Mouse (Mus musculus) B cell, adult 67 days (primary cell): ENCODE results near the gene Rfpl4. TPM values are rescaled to one million over a fixed set of nuclear protein-coding genes. Genes with fewer than 3 reads are reported as not detected.

Experiments used
- total RNA-seq, 2 experiments: library from RNA; stranded (reverse); gene quantifications; 4 replicates each; pipeline ENCODE4 v1.2.4; 2023

Gene Rfpl4
- not detected for total RNA-seq

DNA sequence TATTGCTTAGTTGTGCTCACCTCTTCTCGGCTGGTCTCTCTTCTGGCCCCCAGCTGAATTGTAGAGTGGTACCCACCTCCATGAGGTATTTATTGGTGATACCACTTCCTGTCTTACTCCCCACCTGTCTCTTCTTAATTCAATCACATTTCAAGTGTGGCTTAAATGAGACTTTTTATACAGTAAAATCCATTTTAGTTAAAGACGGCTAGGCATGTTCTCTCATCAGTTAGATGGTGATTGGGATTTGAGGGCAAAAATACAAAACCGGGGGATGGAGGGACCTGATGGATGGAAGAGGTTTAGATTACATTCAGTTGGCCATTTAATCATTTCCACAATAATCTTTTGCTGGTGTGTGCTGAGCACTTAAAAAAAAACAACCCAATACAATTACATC, at the start of gene Rfpl4:
Gene Rfpl4 (minus strand): TSS at position 101 of the 400 bp plus-strand sequence.

GRCm38 (mm10) chr7:5149570-5149969, 32.8 kb upstream of the Rfpl4 start, which contains the start of gene Vmn1r55:
Gene Vmn1r55 (minus strand): TSS chr7:5149670.

DNA sequence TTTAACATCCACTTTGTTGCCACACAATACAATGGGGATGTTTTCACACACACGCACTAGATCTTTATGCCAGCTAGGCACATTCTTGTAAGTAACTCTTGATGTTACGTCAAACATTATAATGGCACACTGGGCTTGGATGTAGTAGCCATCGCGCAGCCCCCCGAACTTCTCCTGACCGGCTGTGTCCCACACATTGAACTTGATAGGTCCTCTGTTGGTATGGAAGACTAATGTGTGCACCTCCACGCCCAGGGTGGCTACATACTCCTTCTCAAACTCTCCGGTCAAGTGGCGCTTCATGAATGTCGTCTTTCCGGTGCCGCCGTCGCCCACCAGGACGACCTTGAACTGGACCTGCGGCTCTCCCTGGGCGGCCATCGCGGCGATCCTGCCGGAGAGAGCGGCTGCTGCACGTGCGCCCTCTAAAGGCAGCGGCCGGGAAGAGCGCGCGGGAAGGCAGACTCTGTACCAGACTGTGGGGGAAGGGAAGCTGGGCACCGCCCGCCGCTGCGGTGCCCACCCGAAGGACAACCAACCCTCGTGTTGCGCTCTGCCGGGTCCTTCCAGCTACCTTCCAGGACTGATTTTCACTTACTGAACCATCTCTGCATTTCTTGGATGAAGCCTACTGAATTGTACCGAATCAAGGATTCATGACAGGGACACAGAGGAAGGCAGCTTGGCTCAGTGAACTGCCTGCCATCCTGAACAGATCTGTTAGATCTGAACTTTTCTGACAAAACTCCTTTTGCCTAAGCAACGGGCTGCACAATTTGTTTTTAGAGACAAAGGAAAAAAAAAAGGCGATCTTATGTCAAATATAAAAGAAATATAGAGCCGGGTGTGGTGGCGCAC, 9.0 kb upstream of the Rfpl4 start, which contains the start of gene Rasl2-9:
Gene Rasl2-9 (minus strand): TSS at position 402 of the 858 bp plus-strand sequence.

DNA sequence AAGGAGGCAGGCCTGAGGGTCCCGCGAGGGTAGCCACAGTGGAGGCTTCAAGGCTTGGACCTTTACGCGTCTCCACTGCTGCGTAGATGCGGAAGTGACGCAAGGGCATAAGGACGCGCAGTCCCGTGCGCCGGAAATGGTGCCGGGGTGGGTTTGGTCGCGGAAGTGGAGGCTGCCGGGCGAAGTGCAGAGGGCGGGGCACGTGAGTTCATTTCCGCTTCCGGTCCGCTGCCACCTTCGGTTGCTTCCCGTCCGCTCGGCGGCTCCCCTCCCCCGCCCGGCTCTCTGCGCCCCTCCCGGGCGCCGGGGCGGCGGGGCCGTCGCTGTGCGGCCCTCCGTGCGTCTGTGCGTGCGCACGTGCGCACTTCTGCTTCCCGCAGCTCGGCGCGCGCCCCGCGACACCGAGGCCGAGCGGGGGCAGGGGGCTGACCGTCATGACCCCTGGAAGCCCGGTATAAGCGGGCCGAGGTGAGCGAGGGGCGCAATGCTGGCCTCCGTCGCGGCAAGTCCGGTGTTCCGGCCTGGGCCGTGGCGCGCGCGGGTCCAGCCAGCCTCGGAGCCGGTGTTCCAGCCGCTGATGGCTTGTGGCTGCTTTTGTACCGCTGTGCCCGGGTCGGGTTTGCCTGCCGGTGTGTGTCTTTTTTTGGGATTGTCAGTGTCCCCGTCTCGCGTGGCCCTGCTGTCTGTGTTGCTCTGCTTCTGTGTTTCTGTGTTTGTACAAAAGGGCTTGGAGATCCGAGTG, 36.6 kb downstream of the Rfpl4 start, which contains the start of gene Epn1:
Gene Epn1 (plus strand): TSS at position 226 of the 742 bp plus-strand sequence.

GRCm38 (mm10) chr7:5061774-5062359, 54.9 kb downstream of the Rfpl4 start, which contains the start of gene U2af2:
Gene U2af2 (plus strand): TSS chr7:5062143.

Other genes starting within 250 kb of the Rfpl4 start
- gene Isoc2b, start 246.7 kb downstream of the Rfpl4 start, total RNA-seq: 10 to 100 TPM in 1 of 2 experiments, 1 to 10 TPM in 1; 8.1 to 13.1 TPM
- 10 to 100 TPM; 11.1 to 11.2 TPM for gene Isoc2a, start 239.8 kb downstream of the Rfpl4 start, total RNA-seq
- gene Gm36210, start 210.4 kb downstream of the Rfpl4 start, total RNA-seq: not detected
- gene Zfp628, start 201.7 kb downstream of the Rfpl4 start, total RNA-seq: 10 to 100 TPM; 32.8 to 34.2 TPM
- gene Nat14, start 194.9 kb downstream of the Rfpl4 start, total RNA-seq: 10 to 100 TPM in 1 of 2 experiments, 1 to 10 TPM in 1; 6.6 to 10.6 TPM
- under 1 TPM in 1 of 2 experiments, not detected in 1; 0.41 TPM for gene Ssc5d, start 191.2 kb downstream of the Rfpl4 start, total RNA-seq
- under 1 TPM; 0.33 to 0.87 TPM for gene Sbk2, start 152.5 kb downstream of the Rfpl4 start, total RNA-seq
- not detected for gene Sbk3, start 145.8 kb downstream of the Rfpl4 start, total RNA-seq
- gene Zfp579, start 120.8 kb downstream of the Rfpl4 start, total RNA-seq: 10 to 100 TPM; 20.7 to 31.7 TPM
- gene Zfp524, start 102.5 kb downstream of the Rfpl4 start, total RNA-seq: 10 to 100 TPM; 10.5 to 12.3 TPM
- 10 to 100 TPM; 54.8 to 57.0 TPM for gene Fiz1, start 102.3 kb downstream of the Rfpl4 start, total RNA-seq
- gene Gm44973, start 101.5 kb downstream of the Rfpl4 start, total RNA-seq: not detected
- 10 to 100 TPM; 47.6 to 56.7 TPM for gene Zfp865, start 96.6 kb downstream of the Rfpl4 start, total RNA-seq
- not detected for gene Ccdc106, start 96.4 kb downstream of the Rfpl4 start, total RNA-seq
- not detected for gene 4632433K11Rik, start 82.8 kb downstream of the Rfpl4 start, total RNA-seq
- 1 to 10 TPM; 5.8 to 7.0 TPM for gene Zfp784, start 78.5 kb downstream of the Rfpl4 start, total RNA-seq
- 1 to 10 TPM; 4.0 to 4.5 TPM for gene Zfp580, start 65.4 kb downstream of the Rfpl4 start, total RNA-seq
- 100 to 1,000 TPM; 521 to 558 TPM for gene U2af2, start 54.8 kb downstream of the Rfpl4 start, total RNA-seq
- 100 to 1,000 TPM; 220 to 234 TPM for gene Epn1, start 36.7 kb downstream of the Rfpl4 start, total RNA-seq
- gene Rasl2-9, start 9.0 kb upstream of the Rfpl4 start, total RNA-seq: 1 to 10 TPM in 1 of 2 experiments, not detected in 1; 1.1 TPM
- not detected for gene Vmn1r55, start 32.7 kb upstream of the Rfpl4 start, total RNA-seq
- gene Vmn1r56, start 79.8 kb upstream of the Rfpl4 start, total RNA-seq: not detected
- gene Vmn1r57, start 101.5 kb upstream of the Rfpl4 start, total RNA-seq: not detected
- gene Gm5065, start 233.6 kb upstream of the Rfpl4 start, total RNA-seq: not detected
- gene Nlrp2, start 234.1 kb upstream of the Rfpl4 start, total RNA-seq: not detected